In genomic region chr8:109551663-109552062, GRCm38 (mm10) we compare ENCODE assay signal across 8 mouse cellular contexts. TPM values are rescaled to one million over a fixed set of nuclear protein-coding genes. Genes with fewer than 3 reads are reported as not detected.
DNase-seq lines count a peak whose midpoint lies in the region; ATAC-seq lines count a peak whose summit lies in the region.

No protein-coding gene starts in this region.

- H3K27ac ChIP-seq in midbrain, embryonic 10.5 days (replicated peaks) = no peak overlapping the region
- H3K27ac ChIP-seq in midbrain, embryonic 13.5 days = no peak overlapping the region

- no peak for DNase-seq in frontal cortex, postnatal 36 days (ENCODE audit: low spot score in 2 of 2)
- DNase-seq in midbrain, embryonic 10.5 days (ENCODE audit: low spot score) = peak; percentile 49
- peak; percentile 44 for DNase-seq in embryo, embryonic 10.5 days (ENCODE audit: low spot score)
- peak; percentile 45 for DNase-seq in retina, postnatal 1 day
- DNase-seq in left cerebral cortex, adult 11 months (ENCODE audit: low spot score) = no peak
- DNase-seq in gastrocnemius, postnatal 4 days (ENCODE audit: low spot score in 2 of 2) = no peak

- H3K4me3 ChIP-seq in midbrain, embryonic 10.5 days = no peak overlapping the region
- H3K4me3 ChIP-seq in midbrain, embryonic 13.5 days (replicated peaks) = no peak overlapping the region

- 48% methylated on average over 3 of the region's 3 CpGs for WGBS in midbrain, embryonic 10.5 days
- 43% methylated on average over 3 of the region's 3 CpGs for WGBS in midbrain, embryonic 13.5 days

- no peak overlapping the region for H3K4me2 ChIP-seq in midbrain, embryonic 13.5 days (replicated peaks)

- no peaks in the 10 kb centered on the region for H3K9me3 ChIP-seq in midbrain, embryonic 10.5 days (replicated peaks)
- no peaks in the 10 kb centered on the region for H3K9me3 ChIP-seq in midbrain, embryonic 13.5 days

- no peaks in the 10 kb centered on the region for H3K27me3 ChIP-seq in midbrain, embryonic 10.5 days (ENCODE audit: low read depth, poor library complexity, severe bottlenecking)
- no peaks in the 10 kb centered on the region for H3K27me3 ChIP-seq in midbrain, embryonic 13.5 days

- no peaks in the 10 kb centered on the region for H3K4me1 ChIP-seq in midbrain, embryonic 10.5 days
- H3K4me1 ChIP-seq in midbrain, embryonic 13.5 days (replicated peaks) = no peaks in the 10 kb centered on the region

- no peak overlapping the region for H3K9ac ChIP-seq in midbrain, embryonic 13.5 days (replicated peaks)

- peak; percentile 72 for ATAC-seq in frontal cortex, adult (ENCODE audit: low TSS enrichment)
- no peak for ATAC-seq in midbrain, embryonic 13.5 days

- H3K36me3 ChIP-seq in midbrain, embryonic 10.5 days = peaks cover 100% of the 10 kb centered on the region
- H3K36me3 ChIP-seq in midbrain, embryonic 13.5 days = peaks cover 98% of the 10 kb centered on the region

RNA-seq across cellular contexts. Expression of gene Dhx38, which starts 14.0 kb away (rescaled TPM):
- 32.0 and 35.5 TPM in 2 replicates for polyA plus RNA-seq in midbrain, embryonic 10.5 days (2016; fragmentation: Nextera tagmentation; extraction: Ambion mirVana)
- 22.8 and 24.7 TPM in 2 replicates for polyA plus RNA-seq in midbrain, embryonic 13.5 days (2015; fragmentation: Nextera tagmentation; extraction: Ambion mirVana)
- total RNA-seq in gastrocnemius, postnatal 4 days (2021) = 10 to 100 TPM; 19.4 to 22.5 TPM

RNA-seq across cellular contexts. Expression of gene Txnl4b, which starts 14.0 kb away (rescaled TPM):
- 30.5 and 35.4 TPM in 2 replicates for polyA plus RNA-seq in midbrain, embryonic 10.5 days (2016; fragmentation: Nextera tagmentation; extraction: Ambion mirVana)
- 30.9 and 34.1 TPM in 2 replicates for polyA plus RNA-seq in midbrain, embryonic 13.5 days (2015; fragmentation: Nextera tagmentation; extraction: Ambion mirVana)
- 1 to 10 TPM; 7.7 to 9.2 TPM for total RNA-seq in gastrocnemius, postnatal 4 days (2021)

RNA-seq across cellular contexts. Expression of gene Hp, which starts 27.3 kb away (rescaled TPM):
- polyA plus RNA-seq in midbrain, embryonic 10.5 days (2016; fragmentation: Nextera tagmentation; extraction: Ambion mirVana) = 0.55 and 0.57 TPM in 2 replicates
- 0.24 and 0.35 TPM in 2 replicates for polyA plus RNA-seq in midbrain, embryonic 13.5 days (2015; fragmentation: Nextera tagmentation; extraction: Ambion mirVana)
- total RNA-seq in gastrocnemius, postnatal 4 days (2021) = 10 to 100 TPM in 1 of 2 experiments, 1 to 10 TPM in 1; 8.1 to 27.6 TPM

RNA-seq across cellular contexts. Expression of gene Dhodh, which starts 56.8 kb away (rescaled TPM):
- polyA plus RNA-seq in midbrain, embryonic 10.5 days (2016; fragmentation: Nextera tagmentation; extraction: Ambion mirVana) = 45.7 and 48.8 TPM in 2 replicates
- 36.8 and 36.9 TPM in 2 replicates for polyA plus RNA-seq in midbrain, embryonic 13.5 days (2015; fragmentation: Nextera tagmentation; extraction: Ambion mirVana)
- 10 to 100 TPM; 16.3 to 16.8 TPM for total RNA-seq in gastrocnemius, postnatal 4 days (2021)

RNA-seq across cellular contexts. Expression of gene Pmfbp1, which starts 57.8 kb away (rescaled TPM):
- 0.79 and 2.5 TPM in 2 replicates for polyA plus RNA-seq in midbrain, embryonic 10.5 days (2016; fragmentation: Nextera tagmentation; extraction: Ambion mirVana)
- 1.8 and 2.5 TPM in 2 replicates for polyA plus RNA-seq in midbrain, embryonic 13.5 days (2015; fragmentation: Nextera tagmentation; extraction: Ambion mirVana)
- total RNA-seq in gastrocnemius, postnatal 4 days (2021) = not detected

Comparison
In these comparisons a context has a peak if more than half of its experiments do, and no peak if none do; other contexts are left out.
1. DNase-seq: peak in midbrain, embryonic 10.5 days (single experiment), embryo, embryonic 10.5 days (single experiment) and retina, postnatal 1 day (single experiment); none in frontal cortex, postnatal 36 days (0 of 2), left cerebral cortex, adult 11 months (single experiment) and gastrocnemius, postnatal 4 days (0 of 2).